Mouse (Mus musculus) thymus, adult 2 months (tissue): ENCODE data around the gene Ckmt2.

ENCODE experiments used
- CTCF ChIP-seq: fragments of 200-500 bp; IDR thresholded peaks from 2 replicates; pipeline ENCODE4 v1.5.1; 2012; ENCODE audit warnings: mild to moderate bottlenecking, control low read depth, low read length, moderate library complexity, borderline replicate concordance; ENCODE audit not compliant: control insufficient read depth, poor library complexity, insufficient read depth; ENCODE audit errors: extremely low read depth
- POLR2A ChIP-seq: fragments of 200-500 bp; IDR thresholded peaks from 2 replicates; pipeline ENCODE4 v1.6.1; 2012; ENCODE audit warnings: mild to moderate bottlenecking, low read length, control low read depth, moderate library complexity; ENCODE audit not compliant: control insufficient read depth, poor library complexity, insufficient read depth; ENCODE audit errors: extremely low read depth

DNA sequence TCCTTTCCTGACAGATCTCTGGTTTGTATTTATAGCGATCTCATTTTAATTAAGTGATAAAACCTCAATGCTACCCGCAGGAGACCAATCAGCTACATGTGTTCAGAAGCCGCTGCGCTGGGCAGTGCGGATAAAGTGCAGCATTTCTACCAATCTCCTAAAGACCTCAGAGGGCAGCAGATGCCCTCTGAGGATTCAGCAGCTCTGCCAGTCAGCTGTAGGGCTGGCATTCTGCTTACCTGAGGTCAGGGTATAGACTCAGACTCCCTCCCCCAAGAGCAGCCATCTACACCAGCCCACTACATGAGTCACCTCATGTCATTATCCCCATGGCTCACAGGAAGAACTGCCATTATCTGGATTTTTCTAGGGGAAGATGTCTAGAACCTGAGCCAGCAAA lies 39.6 kb upstream of the Ckmt2 start:
- TF ChIP-seq CTCF (no peak), POLR2A (no peak)
